Mouse (Mus musculus): ENCODE results near the gene Sbno2.
A peak's percentile ranks its signal among the peaks of the same experiment; 100 is the strongest.

The Sbno2 gene

GRCm38 (mm10) chr10:80018739-80019297 is 86.6 kb downstream of the Sbno2 start:
- peak; percentile 60 to 72 for DNase-seq (ENCODE audit: low spot score in 2 of 2)

GRCm38 (mm10) chr10:80017771-80018170 is 87.6 kb downstream of the Sbno2 start:
- peak in 1 of 2 experiments; percentile 47 for DNase-seq (ENCODE audit: low spot score in 2 of 2)

GRCm38 (mm10) chr10:80017361-80017760 is 88.0 kb downstream of the Sbno2 start:
- peak; percentile 95 to 96 for DNase-seq (ENCODE audit: low spot score in 2 of 2)

- no peak for DNase-seq (ENCODE audit: low spot score in 2 of 2)
Measured at GRCm38 (mm10) chr10:80016931-80017330, 88.4 kb downstream of the Sbno2 start.

- peak; percentile 89 to 92 for DNase-seq (ENCODE audit: low spot score in 2 of 2)
Measured at GRCm38 (mm10) chr10:80016511-80016910, 88.9 kb downstream of the Sbno2 start, which contains the start of gene Arhgap45. TSS of gene Arhgap45 (plus strand) at chr10:80016653.

GRCm38 (mm10) chr10:80015583-80015982 is 89.8 kb downstream of the Sbno2 start:
- DNase-seq (ENCODE audit: low spot score in 2 of 2): peak in 1 of 2 experiments; percentile 68

- DNase-seq (ENCODE audit: low spot score in 2 of 2): no peak
Measured at GRCm38 (mm10) chr10:80014484-80015290, 90.7 kb downstream of the Sbno2 start.

GRCm38 (mm10) chr10:80013609-80014008 is 91.8 kb downstream of the Sbno2 start:
- DNase-seq (ENCODE audit: low spot score in 2 of 2): no peak

- DNase-seq (ENCODE audit: low spot score in 2 of 2): no peak
Measured at GRCm38 (mm10) chr10:80011740-80012139, 93.6 kb downstream of the Sbno2 start.
